Mouse (Mus musculus): ENCODE results near the gene Agpat2. TPM values are rescaled to one million over a fixed set of nuclear protein-coding genes. Genes with fewer than 3 reads are reported as not detected.

The Agpat2 gene
- total RNA-seq, 2 experiments from 2014 or later, result 12.1 to 19.0 TPM

DNA sequence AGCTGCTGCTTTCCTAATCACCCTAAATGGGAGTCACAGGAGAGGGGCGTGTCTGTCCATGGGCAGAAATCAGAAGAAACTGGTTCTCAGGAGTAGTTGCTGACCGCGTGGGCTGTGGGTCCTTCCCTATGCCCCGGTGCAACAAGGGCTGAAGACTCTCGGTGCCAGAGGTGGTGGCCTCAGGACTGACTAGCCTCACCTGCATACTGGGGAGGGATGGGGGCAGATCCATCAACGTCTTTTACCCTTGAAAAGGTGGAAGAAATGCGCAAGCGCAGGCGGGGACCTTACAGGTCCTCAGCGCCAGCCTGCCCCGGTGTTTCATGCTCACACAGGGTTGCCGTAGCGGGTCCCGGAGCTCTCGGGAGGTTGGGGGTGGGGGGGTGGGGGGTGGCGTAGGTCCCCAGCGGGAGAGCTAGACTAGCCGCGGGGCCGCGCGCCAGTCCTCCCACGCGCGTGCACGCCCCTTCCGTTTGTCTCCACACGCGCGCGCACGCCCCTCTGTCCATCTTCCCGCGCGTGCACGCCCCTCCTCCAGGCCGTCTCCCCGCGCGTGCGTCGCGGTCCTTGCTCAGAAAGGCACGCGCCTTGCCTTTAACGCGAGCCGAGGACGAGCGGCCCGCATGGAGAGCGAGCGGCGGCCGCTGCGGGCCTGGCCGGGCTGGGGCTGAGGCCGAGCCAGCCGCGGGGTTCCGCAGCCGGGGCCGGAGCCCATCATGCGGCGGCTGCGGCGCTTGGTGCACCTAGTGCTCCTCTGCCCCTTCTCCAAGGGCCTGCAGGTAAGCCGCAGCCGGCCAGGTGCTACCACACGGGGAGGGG, 23.9 kb upstream of the Agpat2 start, which contains the start of gene Fam69b:
Fam69b (plus strand) TSS at position 537 of the 819 bp plus-strand sequence.
- DNase-seq (ENCODE audit: low spot score in 2 of 2), result peak; percentile 47 to 72

DNA sequence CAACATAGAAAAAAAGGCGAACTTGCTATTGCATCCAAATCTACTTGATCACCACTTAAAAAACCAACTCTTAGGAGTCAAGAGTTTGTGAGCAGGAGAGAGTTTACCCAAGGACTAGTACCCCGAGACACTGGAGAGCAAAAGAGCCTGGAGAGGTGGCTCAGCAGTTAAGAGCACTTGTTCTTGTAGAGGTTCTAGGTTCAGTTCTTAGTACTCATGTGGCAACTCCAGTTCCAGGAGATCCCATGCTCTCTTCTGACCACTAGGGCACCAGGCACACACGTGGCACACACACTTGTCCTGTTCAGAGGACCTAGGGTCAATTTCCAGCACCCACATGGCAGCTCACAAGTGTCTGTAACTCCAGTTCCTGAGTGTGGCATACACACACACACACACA, 21.9 kb upstream of the Agpat2 start:
- no peak for DNase-seq (ENCODE audit: low spot score in 2 of 2)

GRCm38 (mm10) chr2:26625419-26625818, 21.2 kb upstream of the Agpat2 start:
- no peak for DNase-seq (ENCODE audit: low spot score in 2 of 2)

- no peak for DNase-seq (ENCODE audit: low spot score in 2 of 2)
These were observed 18.8 kb upstream of the Agpat2 start for GRCm38 (mm10) chr2:26622984-26623383.

GRCm38 (mm10) chr2:26621246-26621645, 17.0 kb upstream of the Agpat2 start:
- DNase-seq (ENCODE audit: low spot score in 2 of 2), result no peak

DNA sequence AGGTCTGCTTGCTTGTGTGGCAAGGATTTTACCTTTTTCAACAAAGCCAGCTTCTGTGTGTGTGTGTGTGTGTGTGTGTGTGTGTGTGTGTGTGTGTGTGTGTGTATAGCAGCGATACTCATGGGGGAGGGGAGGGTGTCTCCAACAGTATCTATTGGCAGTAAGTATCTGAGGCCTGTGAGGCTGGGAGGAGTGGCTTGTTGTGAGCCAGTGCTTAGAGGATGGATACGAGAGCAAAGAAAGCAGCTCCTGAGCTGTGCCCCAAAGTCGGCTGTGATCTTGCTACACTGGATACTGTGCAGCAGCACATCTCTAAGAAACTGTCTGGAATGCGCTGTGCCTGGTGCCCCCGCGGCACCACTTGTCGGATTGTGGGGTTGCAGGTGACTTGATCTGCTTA, 13.7 kb upstream of the Agpat2 start:
- no peak for DNase-seq (ENCODE audit: low spot score in 2 of 2)

- DNase-seq (ENCODE audit: low spot score in 2 of 2), result no peak
These were observed 13.1 kb upstream of the Agpat2 start for GRCm38 (mm10) chr2:26617331-26617730.

DNA sequence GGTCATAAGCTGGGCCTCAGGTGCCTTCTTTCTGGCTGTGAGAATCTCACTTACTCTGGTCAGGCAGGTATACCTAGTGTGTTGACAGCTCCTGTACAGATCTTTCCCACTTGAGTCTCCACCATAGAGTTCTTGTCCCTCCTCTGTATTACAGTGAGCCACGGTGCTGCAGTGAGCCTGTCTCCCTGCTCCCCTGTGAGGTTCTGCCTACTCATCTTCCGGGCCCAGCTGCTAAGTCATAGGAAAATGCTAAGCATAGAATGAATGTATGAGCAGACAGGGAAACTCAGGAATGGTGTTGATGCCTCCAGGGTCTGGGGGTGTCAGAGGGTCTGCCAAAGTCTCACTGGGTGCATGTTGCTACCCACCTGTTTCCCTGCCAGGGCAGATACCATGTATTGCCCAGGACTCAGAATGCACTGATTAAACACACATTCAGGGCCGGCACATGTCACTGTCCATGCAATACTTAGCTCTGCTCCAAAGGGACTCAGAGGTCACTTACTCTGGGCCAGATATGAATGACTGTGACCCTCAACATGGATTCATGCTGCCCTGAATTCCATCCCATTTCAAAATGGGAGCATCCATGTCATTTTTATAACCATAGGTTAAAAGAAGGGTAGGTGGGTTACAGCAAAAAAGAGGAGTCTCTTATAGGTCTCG, 11.4 kb upstream of the Agpat2 start:
- no peak for DNase-seq (ENCODE audit: low spot score in 2 of 2)

GRCm38 (mm10) chr2:26614903-26615302, 10.7 kb upstream of the Agpat2 start:
- no peak for DNase-seq (ENCODE audit: low spot score in 2 of 2)

DNA sequence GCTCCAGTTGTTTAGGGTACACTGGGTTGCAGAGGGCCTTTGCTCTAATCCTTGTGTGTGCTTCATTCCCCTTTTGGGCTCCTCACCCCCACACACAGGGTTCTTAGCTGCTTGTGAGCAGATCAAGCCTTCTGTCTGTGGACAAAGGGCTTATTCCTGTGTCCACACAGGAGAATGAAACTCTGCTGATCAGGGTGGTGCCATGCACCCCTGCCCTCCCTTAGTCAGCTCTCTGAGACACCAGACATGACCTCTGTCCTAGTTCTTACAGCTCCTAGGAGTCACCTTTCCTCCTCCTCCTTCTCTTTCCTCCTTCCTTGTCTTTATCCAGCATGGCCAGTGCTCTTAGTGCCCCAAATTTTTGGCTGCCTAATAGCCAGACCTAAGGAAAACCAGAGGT, 7.7 kb upstream of the Agpat2 start:
- DNase-seq (ENCODE audit: low spot score in 2 of 2), result no peak

DNA sequence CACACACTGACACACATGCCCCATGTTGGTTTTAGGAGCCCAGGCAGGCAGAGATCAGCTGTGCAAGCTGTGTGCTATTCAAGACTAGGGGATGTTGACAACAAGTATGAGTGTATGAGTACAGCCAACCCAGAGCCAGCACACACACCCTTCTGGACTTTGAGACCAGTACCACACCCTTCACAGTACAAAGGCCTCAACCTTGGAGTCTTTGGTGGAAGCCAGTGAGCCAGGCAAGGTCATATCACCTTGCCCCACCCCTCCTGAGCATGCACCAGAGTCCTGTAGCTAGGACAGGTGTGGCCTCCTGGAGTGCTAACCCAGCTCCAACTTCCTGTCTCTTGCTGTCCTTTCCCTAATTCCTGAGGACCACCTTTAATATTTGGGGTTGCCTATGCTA, 6.8 kb upstream of the Agpat2 start:
- DNase-seq (ENCODE audit: low spot score in 2 of 2), result no peak

- DNase-seq (ENCODE audit: low spot score in 2 of 2), result no peak
These were observed 6.3 kb upstream of the Agpat2 start for GRCm38 (mm10) chr2:26610526-26610925.

DNA sequence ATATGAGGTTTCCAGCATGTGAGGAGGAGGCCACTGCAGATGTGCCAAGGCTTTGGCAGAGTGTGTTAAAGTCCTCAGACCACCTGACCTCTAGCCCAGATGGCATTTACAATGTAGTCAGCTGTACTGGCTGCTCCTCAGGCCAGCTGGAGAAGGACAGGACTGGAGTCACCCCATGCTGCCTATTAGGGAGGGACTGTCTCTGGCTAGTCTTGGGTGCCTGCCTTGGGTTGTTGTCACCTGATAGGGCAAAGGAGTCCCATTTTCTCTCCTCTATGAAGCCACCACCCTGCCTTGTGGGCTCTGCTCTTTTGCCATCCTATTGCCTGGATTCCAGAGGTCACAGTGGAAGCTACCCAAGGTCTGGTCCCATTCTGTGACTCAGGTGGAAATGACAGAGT, 5.0 kb upstream of the Agpat2 start:
- DNase-seq (ENCODE audit: low spot score in 2 of 2), result no peak

DNA sequence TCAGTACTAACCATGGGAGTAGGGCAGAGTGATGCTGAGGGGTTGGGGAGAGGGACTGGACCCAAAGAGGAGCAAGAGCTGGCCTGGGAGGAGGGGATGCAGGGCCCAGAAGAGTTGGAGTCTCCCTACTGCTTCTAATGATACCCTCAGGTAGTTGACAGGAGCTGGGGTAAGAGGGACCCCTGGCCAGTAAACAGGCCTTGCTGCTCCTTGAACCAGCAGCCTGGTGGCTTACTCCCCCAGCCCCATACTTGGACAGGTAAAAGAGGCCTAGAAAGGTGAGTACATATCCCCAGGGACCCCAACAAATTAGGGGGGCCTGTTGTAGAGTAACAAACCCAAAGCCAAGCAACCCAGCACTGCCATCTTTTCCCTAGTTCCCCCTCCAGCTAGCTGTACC, 4.6 kb upstream of the Agpat2 start:
- DNase-seq (ENCODE audit: low spot score in 2 of 2), result no peak

DNA sequence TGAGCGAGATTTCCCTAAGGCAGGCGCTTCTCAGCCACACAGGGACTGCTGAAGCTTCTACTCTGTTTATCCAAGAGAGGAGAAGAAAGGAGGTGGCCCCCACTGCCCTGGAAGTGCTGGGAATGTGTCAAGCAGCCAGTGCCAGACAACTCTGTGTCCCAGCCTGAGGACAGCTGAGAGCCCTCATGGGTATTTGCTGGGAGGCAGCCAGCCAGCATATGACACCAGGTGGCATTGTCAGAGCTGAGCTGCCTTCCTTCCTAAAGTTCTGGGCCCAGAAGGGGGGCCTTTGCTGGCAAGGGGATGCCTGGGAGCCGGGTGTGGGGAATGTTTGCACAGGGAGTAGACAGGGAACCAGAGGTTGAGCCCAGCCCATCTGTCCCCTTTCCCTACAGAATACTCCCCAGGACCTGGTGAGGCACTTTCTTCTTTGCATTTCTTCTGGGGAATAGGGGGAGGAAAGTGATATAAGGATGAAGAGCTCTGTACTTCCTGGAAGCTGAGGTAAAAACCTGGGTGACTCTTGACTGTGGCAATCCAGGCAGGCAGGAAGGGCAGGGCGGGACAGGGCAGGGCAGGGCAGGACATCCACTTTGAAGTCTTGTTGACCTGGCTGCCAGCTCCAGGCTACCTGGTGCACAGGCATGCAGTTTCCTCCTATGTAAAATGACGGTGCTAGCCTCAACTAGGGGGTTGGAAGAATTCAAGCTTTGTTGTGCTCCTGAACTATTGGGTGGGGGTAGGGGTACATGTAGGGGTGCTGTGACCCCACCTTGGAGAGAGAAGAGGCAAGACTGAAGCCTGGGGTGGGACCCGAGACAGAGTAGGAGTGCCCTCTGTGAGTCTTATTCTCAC, 3.1 kb upstream of the Agpat2 start:
- peak in 1 of 2 experiments; percentile 58 for DNase-seq (ENCODE audit: low spot score in 2 of 2)

DNA sequence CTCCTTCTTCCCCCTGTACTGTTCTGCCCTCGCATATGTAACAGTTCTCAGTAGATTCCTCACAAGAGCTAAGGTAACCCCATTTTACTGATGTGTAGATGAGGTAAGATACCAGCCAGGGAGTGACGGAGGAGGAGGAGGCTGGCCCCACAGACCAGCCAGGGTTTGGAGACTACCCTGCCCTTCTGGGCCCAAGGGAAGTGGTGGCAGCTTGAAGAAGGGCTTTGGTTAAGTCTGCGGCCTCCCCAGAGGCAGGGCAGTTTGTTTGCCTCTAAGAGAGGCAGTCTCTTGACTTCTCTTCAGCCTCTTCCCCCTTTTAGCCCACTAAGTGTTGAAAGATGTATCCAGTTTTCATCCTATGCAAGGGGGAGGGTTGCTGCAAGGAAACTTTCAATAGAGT, 2.4 kb upstream of the Agpat2 start:
- peak in 1 of 2 experiments; percentile 6 for DNase-seq (ENCODE audit: low spot score in 2 of 2)

GRCm38 (mm10) chr2:26605331-26605730, 1.1 kb upstream of the Agpat2 start:
- DNase-seq (ENCODE audit: low spot score in 2 of 2), result no peak

DNA sequence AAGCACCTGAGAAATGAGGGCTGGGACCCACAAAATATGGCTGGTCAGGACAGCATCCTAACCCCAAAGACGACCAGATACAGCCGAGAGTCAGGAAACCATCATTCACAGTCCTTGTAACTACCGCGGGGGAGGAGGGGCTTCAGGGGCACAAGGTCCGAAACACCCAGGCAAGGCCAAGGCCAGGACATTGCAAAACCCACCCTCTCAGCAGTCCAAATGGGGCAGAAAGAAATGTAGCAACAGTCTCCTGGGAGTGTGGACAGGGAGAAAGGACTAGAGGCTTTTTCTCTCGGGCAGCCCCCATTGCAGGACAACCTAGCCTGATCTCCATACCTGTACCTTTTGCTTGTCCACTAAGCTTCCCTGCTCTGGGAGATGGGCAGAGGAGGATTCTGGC, 1.1 kb downstream of the Agpat2 start:
- no peak for DNase-seq (ENCODE audit: low spot score in 2 of 2)

- no peak for DNase-seq (ENCODE audit: low spot score in 2 of 2)
These were observed 1.6 kb downstream of the Agpat2 start for GRCm38 (mm10) chr2:26602631-26603030.

- no peak for DNase-seq (ENCODE audit: low spot score in 2 of 2)
These were observed 2.6 kb downstream of the Agpat2 start for GRCm38 (mm10) chr2:26601595-26601994.

- DNase-seq (ENCODE audit: low spot score in 2 of 2), result no peak
These were observed 3.6 kb downstream of the Agpat2 start for GRCm38 (mm10) chr2:26600664-26601063.

GRCm38 (mm10) chr2:26599965-26600364, 4.3 kb downstream of the Agpat2 start:
- DNase-seq (ENCODE audit: low spot score in 2 of 2), result no peak
